Mouse (Mus musculus) urinary bladder, postnatal 36 days (tissue): ENCODE data around the gene Bcl7b.

Source experiments
- DNase-seq, 2 experiments: peaks; one replicate each; pipeline ENCODE4 v3.0.0; 2022; ENCODE audit warnings: low spot score in 2 of 2, mixed read lengths in 1 of 2

Gene Bcl7b

GRCm38 (mm10) chr5:135169479-135169878 is 1.4 kb downstream of the Bcl7b start:
- DNase-seq: no peak

- no peak for DNase-seq
Measured at GRCm38 (mm10) chr5:135171688-135172220, 3.7 kb downstream of the Bcl7b start.

DNA sequence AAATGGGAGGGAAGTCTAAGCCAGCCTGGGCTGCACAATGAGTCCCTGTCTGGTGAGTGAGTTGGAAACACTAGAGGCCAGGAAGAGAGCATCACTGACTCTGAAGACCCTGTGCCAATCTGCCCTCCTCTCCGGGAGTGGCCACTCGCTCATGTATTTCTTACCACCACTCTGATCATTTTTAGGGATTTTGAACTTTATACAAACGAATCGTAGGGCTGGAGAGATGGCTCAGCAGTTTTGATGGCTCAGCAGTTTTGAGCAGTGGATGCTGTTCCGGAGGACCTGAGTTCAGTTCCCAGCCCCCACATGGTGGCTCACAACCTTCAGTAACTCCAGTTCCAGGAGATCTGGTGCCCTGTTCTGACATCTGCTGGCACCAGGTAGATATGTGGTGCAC is 4.9 kb downstream of the Bcl7b start:
- DNase-seq: no peak

DNA sequence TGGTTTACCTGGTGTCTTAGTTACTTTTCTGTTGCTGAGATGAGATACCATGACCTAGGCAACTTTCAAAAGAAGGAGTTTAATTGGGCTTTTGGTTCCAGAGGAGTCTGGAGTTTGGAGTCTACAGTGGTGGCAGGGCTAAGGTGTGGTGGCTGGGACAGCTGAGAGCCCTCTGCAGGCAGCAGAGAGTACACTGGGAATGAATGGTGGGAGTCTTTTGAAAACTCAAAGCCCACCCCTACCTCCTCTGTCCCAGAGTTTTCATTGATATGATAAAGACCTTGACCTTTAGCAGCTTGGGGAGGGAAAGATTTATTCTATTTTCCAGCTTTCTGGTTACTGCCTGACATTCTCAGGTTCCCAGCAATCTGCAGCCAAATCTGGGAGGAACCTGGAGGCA is 7.0 kb downstream of the Bcl7b start:
- no peak for DNase-seq

GRCm38 (mm10) chr5:135178523-135178922 is 10.4 kb downstream of the Bcl7b start:
- DNase-seq: no peak

DNA sequence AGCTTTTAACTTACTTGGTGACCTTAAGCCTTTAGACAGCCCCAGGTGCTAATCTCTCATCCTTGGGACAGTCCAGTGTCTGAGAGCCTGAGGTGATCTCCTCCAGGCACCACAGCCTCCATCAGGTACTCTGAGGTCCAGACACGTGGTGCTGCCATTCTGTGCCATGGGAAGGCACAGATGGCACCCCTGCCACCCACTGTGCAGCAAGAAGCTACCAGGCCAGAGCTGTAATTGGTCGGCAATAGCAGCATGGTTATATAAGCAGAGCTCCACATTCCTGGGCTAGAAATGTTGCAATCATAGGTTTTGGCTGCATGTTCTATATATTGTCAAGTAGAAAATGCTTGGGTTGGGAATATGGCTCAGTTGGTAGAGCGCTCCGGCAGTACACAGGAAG is 10.9 kb downstream of the Bcl7b start:
- DNase-seq: no peak

DNA sequence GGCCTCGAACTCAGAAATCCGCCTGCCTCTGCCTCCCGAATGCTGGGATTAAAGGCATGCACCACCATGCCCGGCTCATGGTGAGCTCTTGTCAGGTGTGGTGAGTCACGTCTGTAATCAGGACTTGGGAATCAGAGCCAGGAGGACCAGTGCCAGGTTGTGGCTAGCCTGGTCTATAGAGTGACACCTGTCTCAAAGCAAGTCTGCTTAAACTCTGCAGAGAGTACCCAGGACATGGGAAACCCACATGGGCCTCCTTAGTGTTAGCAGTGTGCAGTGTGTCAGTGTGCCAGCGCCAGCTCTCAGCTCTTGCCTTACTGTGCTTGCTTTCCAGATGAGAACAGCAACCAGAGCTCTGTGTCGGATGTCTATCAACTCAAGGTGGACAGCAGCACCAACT is 11.5 kb downstream of the Bcl7b start:
- no peak for DNase-seq

- DNase-seq: no peak
Measured at GRCm38 (mm10) chr5:135180796-135181195, 12.7 kb downstream of the Bcl7b start.

DNA sequence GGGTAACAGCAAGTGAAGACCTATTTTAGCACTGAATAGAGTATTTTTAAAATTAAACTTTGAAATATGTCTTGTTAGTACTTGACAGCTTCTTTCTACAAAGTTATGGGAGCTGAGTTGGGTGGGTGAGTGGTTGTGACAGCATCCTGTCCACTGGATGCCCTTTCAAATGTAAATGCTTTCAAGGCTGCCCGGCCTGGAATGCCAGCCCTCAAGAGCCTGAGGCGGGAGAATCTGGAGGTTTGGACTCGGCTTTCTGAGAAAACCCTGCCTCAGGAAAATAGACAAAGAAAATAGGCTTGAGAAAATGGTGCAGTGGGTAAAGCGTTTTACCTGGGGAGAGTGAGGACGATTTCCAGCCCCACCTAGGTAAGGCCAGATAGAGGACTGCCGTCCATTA is 13.7 kb downstream of the Bcl7b start:
- DNase-seq: no peak

DNA sequence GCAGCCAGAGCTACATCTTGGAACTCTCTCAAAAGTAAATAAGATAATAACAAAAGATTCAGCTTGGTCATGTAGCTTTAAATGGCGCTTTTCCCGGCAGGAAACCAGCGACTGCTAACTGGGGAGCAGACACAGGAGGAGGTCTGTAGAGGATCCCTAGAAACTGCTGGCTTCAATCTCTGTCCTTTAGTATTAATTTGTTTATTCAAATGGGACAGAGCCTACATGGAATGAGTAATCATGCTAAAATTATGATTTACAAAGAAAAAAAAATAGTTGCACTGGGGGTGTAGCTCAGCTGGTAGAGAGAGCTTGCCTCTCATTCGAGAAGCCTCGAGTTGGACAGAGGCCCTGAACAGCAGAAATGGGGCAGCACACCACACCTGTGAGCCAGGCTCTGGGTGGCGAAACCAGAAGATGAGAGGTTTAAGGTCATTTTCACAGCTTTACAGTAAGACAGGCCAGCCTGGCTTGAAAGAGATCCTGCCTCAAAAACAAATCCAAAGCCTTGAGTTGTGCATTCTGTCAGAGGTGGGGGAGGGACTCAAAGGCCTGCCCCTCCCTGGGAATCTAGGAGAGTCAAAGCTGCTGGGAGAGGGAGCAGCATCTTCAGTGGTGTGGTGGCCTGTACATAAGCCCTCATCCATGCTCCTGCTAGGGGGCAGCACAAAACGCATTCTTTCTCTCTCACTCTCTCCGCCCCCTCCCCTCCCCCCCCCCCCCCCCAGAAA is 15.2 kb downstream of the Bcl7b start:
- no peak for DNase-seq

- DNase-seq: no peak
Measured at GRCm38 (mm10) chr5:135185016-135185415, 16.9 kb downstream of the Bcl7b start.

DNA sequence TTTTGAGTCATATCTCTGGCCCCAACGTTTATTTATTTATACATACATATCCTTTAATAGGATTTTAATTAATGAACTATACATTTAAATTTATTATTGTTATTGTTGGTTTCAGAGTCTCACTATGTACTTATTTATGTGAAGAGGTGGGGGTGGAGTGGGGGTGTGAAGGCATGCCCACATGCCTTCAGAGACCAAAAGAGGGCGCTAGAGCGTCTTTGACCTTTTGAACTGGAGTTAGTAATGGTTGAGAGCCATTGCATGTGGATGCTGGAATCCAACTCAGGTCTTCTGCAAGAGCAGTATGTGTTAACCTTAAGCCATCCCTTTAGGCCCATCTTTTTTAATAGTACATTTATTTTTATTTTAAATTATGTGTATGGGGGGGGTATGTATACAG is 17.5 kb downstream of the Bcl7b start:
- no peak for DNase-seq

GRCm38 (mm10) chr5:135186231-135186620 is 18.1 kb downstream of the Bcl7b start:
- DNase-seq: no peak

- peak; percentile 95 to 98 for DNase-seq
Measured at GRCm38 (mm10) chr5:135186621-135187348, 18.7 kb downstream of the Bcl7b start, which contains the start of gene Baz1b. Gene Baz1b (plus strand): TSS chr5:135187264.

- DNase-seq: peak in 1 of 2 experiments; percentile 27
Measured at GRCm38 (mm10) chr5:135187349-135188213, 19.5 kb downstream of the Bcl7b start.

DNA sequence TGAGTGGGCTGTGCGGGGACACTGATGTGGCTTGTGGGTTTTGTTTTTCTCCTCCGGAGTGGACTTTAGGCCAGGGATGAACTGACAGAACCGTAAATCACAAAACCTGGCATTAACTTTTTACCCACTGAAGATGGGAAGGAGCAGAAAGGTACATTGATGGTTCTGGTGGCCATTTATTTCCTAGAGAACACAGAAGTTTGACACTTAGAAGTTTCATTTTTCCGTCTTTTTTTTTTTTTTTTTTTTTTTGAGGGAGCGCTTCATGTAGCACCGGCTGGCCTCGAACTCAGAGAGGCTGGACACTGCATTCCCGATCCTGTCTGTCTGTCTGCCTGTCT is 20.1 kb downstream of the Bcl7b start:
- DNase-seq: no peak

GRCm38 (mm10) chr5:135189281-135190022 is 21.4 kb downstream of the Bcl7b start:
- no peak for DNase-seq

DNA sequence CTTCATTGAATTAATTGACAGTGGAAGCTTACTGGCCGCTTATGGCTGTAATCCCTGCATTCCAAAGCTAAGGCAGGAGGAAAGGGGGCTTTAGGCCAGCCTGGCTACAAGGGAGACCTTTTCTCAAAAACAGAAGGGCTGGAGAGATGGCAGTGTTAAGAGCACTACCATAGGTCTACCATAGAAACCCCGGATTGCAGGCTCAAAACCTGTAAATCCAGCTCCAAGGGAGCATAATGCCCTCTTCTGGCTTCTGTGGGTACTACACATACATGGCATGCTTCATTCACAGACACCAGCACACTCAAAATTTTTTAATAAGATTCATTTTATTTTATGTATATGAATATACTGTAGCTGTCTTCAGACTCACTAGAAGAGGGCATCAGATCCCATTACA is 23.5 kb downstream of the Bcl7b start:
- DNase-seq: peak; percentile 46 to 51

- DNase-seq: no peak
Measured at GRCm38 (mm10) chr5:135192431-135192830, 24.3 kb downstream of the Bcl7b start.

DNA sequence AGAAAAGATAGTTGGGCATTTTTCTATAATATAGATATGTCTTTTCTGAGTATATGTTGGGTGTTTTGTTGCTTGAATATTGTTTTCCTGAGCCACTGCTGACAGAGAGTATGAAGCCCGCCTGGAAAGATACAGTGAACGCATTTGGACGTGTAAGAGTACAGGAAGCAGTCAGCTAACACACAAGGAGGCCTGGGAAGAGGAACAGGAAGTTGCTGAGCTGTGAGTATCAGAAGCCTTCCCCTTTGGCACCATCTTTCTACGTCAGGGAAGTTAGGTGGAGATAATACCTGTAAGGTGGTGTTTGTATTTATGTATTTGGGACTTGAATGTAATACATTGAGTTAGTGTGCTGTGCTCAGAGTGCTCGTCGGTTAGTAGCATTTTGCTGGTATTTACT is 28.3 kb downstream of the Bcl7b start:
- no peak for DNase-seq

GRCm38 (mm10) chr5:135202763-135203162 is 34.7 kb downstream of the Bcl7b start:
- DNase-seq: no peak
